Mouse (Mus musculus): ENCODE measurements around the gene Pank2. TPM values are rescaled to one million over a fixed set of nuclear protein-coding genes. Genes with fewer than 3 reads are reported as not detected.
"Not testable (repeated sequence)": the region's sequence is repeated elsewhere in the genome, so short reads cannot be mapped to it uniquely, and the experiment has no call there.

Gene Pank2
- polyA plus RNA-seq, 1 experiment from 2014 or later, result 20.4 TPM

DNA sequence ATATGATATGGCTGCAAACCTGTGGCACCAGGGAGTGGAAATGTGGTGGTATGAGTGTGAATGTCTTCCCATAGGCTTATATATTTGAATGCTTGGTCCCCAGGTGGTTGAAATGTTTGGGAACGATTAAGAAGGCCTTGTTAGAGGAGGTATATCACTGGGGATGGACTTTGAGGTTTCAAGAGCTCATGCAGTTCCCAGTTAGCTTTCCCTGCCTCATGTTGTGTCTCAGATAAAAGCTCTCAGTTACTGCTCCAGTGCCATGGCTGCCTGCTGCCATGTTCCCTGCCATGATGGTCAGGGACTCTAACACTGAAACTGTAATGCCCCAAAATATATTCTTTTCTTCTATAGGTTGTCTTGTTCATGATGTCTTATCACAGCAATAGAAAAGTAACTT lies 19.3 kb downstream of the Pank2 start:
- no peak for ATAC-seq
- Histone ChIP-seq H3K36me3 (ENCODE audit: control insufficient read depth, insufficient read depth, low read length) (peaks cover 5% of the 10 kb centered on the region; the same call in 1 of the 2 replicates), H3K4me1 (ENCODE audit: control insufficient read depth, insufficient read depth, low read length) (no peaks in the 10 kb centered on the region), H3K4me2 (ENCODE audit: low read depth, low read length) (no peak overlapping the region), H3K9me3 (ENCODE audit: control insufficient read depth, low read length) (no peaks in the 10 kb centered on the region), H3K27ac (ENCODE audit: low read length) (no peak overlapping the region), H3K4me3 (ENCODE audit: low read length) (no peak overlapping the region), H3K9ac (ENCODE audit: low read depth, low read length) (no peak overlapping the region), H3K27me3 (replicated peaks; ENCODE audit: control insufficient read depth, insufficient read depth, low read length) (no peaks in the 10 kb centered on the region)
- WGBS, result 86% methylated on average over 1 of the region's 1 CpGs

DNA sequence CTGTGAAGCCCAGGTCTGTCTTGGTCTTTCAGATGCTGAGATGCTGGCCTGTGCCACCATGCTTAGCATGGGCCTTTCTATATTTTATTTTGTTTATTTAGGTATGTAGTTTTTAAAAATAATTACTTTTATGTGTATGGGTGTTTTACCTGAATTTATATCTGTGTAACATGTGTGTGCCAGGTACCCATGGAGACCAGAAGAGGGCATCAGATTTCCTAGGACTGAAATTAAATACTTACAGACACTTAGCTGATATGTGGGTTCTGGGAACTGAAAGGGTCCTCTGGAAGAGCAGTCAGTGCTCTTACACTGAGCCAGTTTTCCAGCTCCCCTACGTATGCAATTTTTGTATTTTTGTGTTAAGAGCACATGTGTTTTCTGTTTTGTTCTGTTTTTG lies 24.0 kb downstream of the Pank2 start:
- Histone ChIP-seq H3K4me2 (ENCODE audit: low read depth, low read length) (no peak overlapping the region), H3K27me3 (replicated peaks; ENCODE audit: control insufficient read depth, insufficient read depth, low read length) (no peaks in the 10 kb centered on the region), H3K4me3 (ENCODE audit: low read length) (no peak overlapping the region), H3K4me1 (ENCODE audit: control insufficient read depth, insufficient read depth, low read length) (no peaks in the 10 kb centered on the region), H3K9ac (ENCODE audit: low read depth, low read length) (no peak overlapping the region), H3K9me3 (ENCODE audit: control insufficient read depth, low read length) (no peaks in the 10 kb centered on the region), H3K27ac (ENCODE audit: low read length) (no peak overlapping the region), H3K36me3 (ENCODE audit: control insufficient read depth, insufficient read depth, low read length) (peaks cover 3% of the 10 kb centered on the region; the same call in 1 of the 2 replicates)
- WGBS, result 95% methylated on average over 1 of the region's 1 CpGs
- ATAC-seq, result no peak

- Histone ChIP-seq H3K4me3 (ENCODE audit: low read length) (no peak overlapping the region), H3K9me3 (ENCODE audit: control insufficient read depth, low read length) (no peaks in the 10 kb centered on the region), H3K27me3 (replicated peaks; ENCODE audit: control insufficient read depth, insufficient read depth, low read length) (no peaks in the 10 kb centered on the region), H3K4me1 (ENCODE audit: control insufficient read depth, insufficient read depth, low read length) (no peaks in the 10 kb centered on the region), H3K4me2 (ENCODE audit: low read depth, low read length) (no peak overlapping the region), H3K9ac (ENCODE audit: low read depth, low read length) (no peak overlapping the region), H3K27ac (ENCODE audit: low read length) (no peak overlapping the region), H3K36me3 (ENCODE audit: control insufficient read depth, insufficient read depth, low read length) (peaks cover 8% of the 10 kb centered on the region)
- ATAC-seq, result no peak
Measured at GRCm38 (mm10) chr2:131290669-131291068, 28.4 kb downstream of the Pank2 start.

DNA sequence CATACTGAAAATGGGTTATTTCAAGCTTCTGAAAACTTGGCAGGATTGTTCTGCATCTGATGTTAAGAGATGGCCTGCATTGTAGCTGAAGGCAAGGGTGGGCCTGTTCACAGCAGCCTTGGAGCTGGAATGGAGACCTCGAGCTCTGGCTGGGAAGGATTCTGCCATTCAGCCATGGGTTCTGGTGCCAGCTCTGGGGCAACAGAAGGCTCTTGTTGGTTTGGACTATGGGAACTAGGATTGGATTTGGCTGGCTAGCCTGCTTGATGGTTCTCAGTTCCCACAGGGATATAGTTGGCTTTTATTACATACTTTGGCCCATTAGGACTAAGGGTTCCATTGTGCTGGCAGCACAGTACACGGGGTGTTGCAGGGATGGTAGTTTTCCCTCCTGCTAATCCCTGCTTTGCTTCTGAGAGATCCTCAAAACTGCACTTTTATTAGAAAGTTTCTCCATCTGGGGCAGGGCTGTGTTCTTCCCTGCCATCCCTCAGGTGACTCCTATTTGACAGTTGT lies 34.5 kb downstream of the Pank2 start:
- Histone ChIP-seq H3K4me2 (ENCODE audit: low read depth, low read length) (no peak overlapping the region), H3K27me3 (replicated peaks; ENCODE audit: control insufficient read depth, insufficient read depth, low read length) (no peaks in the 10 kb centered on the region), H3K27ac (ENCODE audit: low read length) (no peak overlapping the region), H3K4me3 (ENCODE audit: low read length) (no peak overlapping the region), H3K9me3 (ENCODE audit: control insufficient read depth, low read length) (no peaks in the 10 kb centered on the region), H3K9ac (ENCODE audit: low read depth, low read length) (no peak overlapping the region), H3K4me1 (ENCODE audit: control insufficient read depth, insufficient read depth, low read length) (no peaks in the 10 kb centered on the region), H3K36me3 (ENCODE audit: control insufficient read depth, insufficient read depth, low read length) (peaks cover 14% of the 10 kb centered on the region)
- WGBS, result 94% methylated on average over 2 of the region's 2 CpGs
- no peak for ATAC-seq

- WGBS, result 81% methylated on average over 7 of the region's 7 CpGs
- not testable (repeated sequence) for H3K27me3 ChIP-seq (replicated peaks; ENCODE audit: control insufficient read depth, insufficient read depth, low read length); H3K9ac ChIP-seq (ENCODE audit: low read depth, low read length); H3K4me1 ChIP-seq (ENCODE audit: control insufficient read depth, insufficient read depth, low read length); H3K4me2 ChIP-seq (ENCODE audit: low read depth, low read length); H3K9me3 ChIP-seq (ENCODE audit: control insufficient read depth, low read length); H3K4me3 ChIP-seq (ENCODE audit: low read length); ATAC-seq; H3K27ac ChIP-seq (ENCODE audit: low read length)
- H3K36me3 ChIP-seq (ENCODE audit: control insufficient read depth, insufficient read depth, low read length), result peaks cover 12% of the 10 kb centered on the region
Measured at GRCm38 (mm10) chr2:131298674-131299073, 36.4 kb downstream of the Pank2 start.

DNA sequence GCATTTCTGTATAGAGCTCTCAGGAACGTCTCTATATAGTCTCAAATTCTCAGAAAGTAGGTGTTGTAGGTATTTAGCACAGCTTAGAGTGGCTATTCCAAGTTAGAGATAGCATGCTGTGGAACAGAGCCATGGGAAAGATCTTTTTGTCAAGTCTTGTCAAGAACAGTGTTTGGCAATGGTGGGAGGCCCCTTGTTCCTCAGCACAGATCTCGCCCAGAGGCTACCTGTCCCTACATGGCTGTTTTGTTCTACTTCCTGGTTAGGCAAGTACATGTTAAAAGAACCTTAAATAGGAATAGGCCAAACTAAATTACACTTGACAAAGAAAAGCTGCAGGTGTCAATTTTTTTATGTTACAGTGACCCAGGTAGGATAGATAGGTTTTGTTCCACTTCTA lies 38.2 kb downstream of the Pank2 start:
- H3K9ac ChIP-seq (ENCODE audit: low read depth, low read length), result no peak overlapping the region
- no peaks in the 10 kb centered on the region for H3K9me3 ChIP-seq (ENCODE audit: control insufficient read depth, low read length)
- ATAC-seq, result no peak
- no peak overlapping the region for H3K4me2 ChIP-seq (ENCODE audit: low read depth, low read length)
- no peaks in the 10 kb centered on the region for H3K27me3 ChIP-seq (replicated peaks; ENCODE audit: control insufficient read depth, insufficient read depth, low read length)
- WGBS, result 87% methylated on average over 2 of the region's 2 CpGs
- no peak overlapping the region for H3K4me3 ChIP-seq (ENCODE audit: low read length)
- H3K4me1 ChIP-seq (ENCODE audit: control insufficient read depth, insufficient read depth, low read length), result no peaks in the 10 kb centered on the region
- no peak overlapping the region for H3K27ac ChIP-seq (ENCODE audit: low read length)
- H3K36me3 ChIP-seq (ENCODE audit: control insufficient read depth, insufficient read depth, low read length), result peaks cover 11% of the 10 kb centered on the region

GRCm38 (mm10) chr2:131301635-131302034 lies 39.3 kb downstream of the Pank2 start:
- no peak overlapping the region for H3K9ac ChIP-seq (ENCODE audit: low read depth, low read length)
- H3K36me3 ChIP-seq (ENCODE audit: control insufficient read depth, insufficient read depth, low read length), result peaks cover 4% of the 10 kb centered on the region
- no peaks in the 10 kb centered on the region for H3K9me3 ChIP-seq (ENCODE audit: control insufficient read depth, low read length)
- H3K4me1 ChIP-seq (ENCODE audit: control insufficient read depth, insufficient read depth, low read length), result no peaks in the 10 kb centered on the region
- H3K4me3 ChIP-seq (ENCODE audit: low read length), result no peak overlapping the region
- no peaks in the 10 kb centered on the region for H3K27me3 ChIP-seq (replicated peaks; ENCODE audit: control insufficient read depth, insufficient read depth, low read length)
- H3K27ac ChIP-seq (ENCODE audit: low read length), result no peak overlapping the region
- no peak for ATAC-seq
- no peak overlapping the region for H3K4me2 ChIP-seq (ENCODE audit: low read depth, low read length)

DNA sequence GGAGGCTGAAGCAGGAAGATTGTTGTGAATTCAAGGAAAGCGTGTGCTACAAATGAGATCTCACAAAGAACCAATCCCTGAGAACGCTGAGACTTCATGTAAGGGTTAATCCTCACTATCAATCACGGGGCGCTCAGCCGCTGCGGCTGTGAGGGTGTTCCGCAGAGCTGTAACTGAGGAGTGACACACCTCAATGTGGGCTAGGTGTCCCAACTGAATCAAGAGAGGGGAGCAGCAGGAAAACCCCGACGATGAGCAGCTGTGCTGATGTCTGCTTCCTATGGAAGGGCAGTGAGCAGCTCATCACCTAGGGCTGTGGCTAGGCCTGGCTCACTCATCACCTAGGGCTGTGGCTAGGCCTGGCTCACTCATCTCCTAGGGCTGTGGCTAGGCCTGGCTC lies 42.2 kb downstream of the Pank2 start:
- 75% methylated on average over 9 of the region's 9 CpGs for WGBS
- no peaks in the 10 kb centered on the region for H3K4me1 ChIP-seq (ENCODE audit: control insufficient read depth, insufficient read depth, low read length)
- no peak overlapping the region for H3K4me2 ChIP-seq (ENCODE audit: low read depth, low read length)
- H3K4me3 ChIP-seq (ENCODE audit: low read length), result no peak overlapping the region
- H3K9me3 ChIP-seq (ENCODE audit: control insufficient read depth, low read length), result no peaks in the 10 kb centered on the region
- ATAC-seq, result no peak
- H3K27ac ChIP-seq (ENCODE audit: low read length), result no peak overlapping the region
- H3K36me3 ChIP-seq (ENCODE audit: control insufficient read depth, insufficient read depth, low read length), result no peaks in the 10 kb centered on the region
- H3K9ac ChIP-seq (ENCODE audit: low read depth, low read length), result no peak overlapping the region
- no peaks in the 10 kb centered on the region for H3K27me3 ChIP-seq (replicated peaks; ENCODE audit: control insufficient read depth, insufficient read depth, low read length)

DNA sequence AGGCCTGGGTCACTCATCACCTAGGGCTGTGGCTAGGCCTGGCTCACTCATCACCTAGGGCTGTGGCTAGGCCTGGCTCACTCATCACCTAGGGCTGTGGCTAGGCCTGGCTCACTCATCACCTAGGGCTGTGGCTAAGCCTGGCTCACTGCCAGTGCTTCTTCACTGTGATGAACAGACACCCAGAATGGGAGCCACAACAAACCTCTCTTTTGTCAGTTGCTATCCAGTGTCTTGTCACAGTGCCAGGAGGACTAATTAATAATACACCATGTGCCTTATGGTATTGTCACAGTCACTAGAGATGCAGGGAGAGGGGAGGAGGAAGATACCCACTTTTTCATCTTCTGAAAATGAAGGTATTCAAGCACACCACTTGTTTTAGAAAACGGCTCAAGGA lies 42.9 kb downstream of the Pank2 start:
- not testable (repeated sequence) for H3K27me3 ChIP-seq (replicated peaks; ENCODE audit: control insufficient read depth, insufficient read depth, low read length)

DNA sequence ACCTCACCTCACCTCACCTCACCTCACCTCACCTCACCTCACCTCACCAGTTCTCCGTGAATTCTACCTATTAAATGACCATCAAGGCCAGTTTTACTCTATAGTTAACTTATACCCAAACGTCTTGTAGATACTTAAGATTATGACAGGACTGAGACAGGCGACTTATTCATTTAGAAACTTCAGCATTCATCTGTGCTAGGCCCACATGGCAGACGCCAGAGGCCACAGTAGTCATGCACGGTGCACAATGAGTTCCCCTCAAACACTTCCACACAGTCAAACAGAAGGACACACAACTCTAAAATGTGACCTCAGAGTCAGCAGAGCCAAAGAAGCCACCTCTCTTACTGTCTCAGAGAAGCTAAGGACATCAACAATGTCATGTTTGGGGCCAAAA lies 45.1 kb downstream of the Pank2 start:
- no peaks in the 10 kb centered on the region for H3K4me1 ChIP-seq (ENCODE audit: control insufficient read depth, insufficient read depth, low read length)
- ATAC-seq, result no peak
- no peaks in the 10 kb centered on the region for H3K36me3 ChIP-seq (ENCODE audit: control insufficient read depth, insufficient read depth, low read length)
- no peak overlapping the region for H3K9ac ChIP-seq (ENCODE audit: low read depth, low read length)
- H3K4me3 ChIP-seq (ENCODE audit: low read length), result no peak overlapping the region
- WGBS, result 81% methylated on average over 5 of the region's 5 CpGs
- no peaks in the 10 kb centered on the region for H3K9me3 ChIP-seq (ENCODE audit: control insufficient read depth, low read length)
- H3K27ac ChIP-seq (ENCODE audit: low read length), result no peak overlapping the region
- no peak overlapping the region for H3K4me2 ChIP-seq (ENCODE audit: low read depth, low read length)
- no peaks in the 10 kb centered on the region for H3K27me3 ChIP-seq (replicated peaks; ENCODE audit: control insufficient read depth, insufficient read depth, low read length)

More for the DNA sequence above, 42.9 kb downstream of the Pank2 start:
- not testable (repeated sequence) for H3K27ac ChIP-seq (ENCODE audit: low read length); H3K4me1 ChIP-seq (ENCODE audit: control insufficient read depth, insufficient read depth, low read length); H3K4me3 ChIP-seq (ENCODE audit: low read length); H3K4me2 ChIP-seq (ENCODE audit: low read depth, low read length); H3K9ac ChIP-seq (ENCODE audit: low read depth, low read length); ATAC-seq; H3K36me3 ChIP-seq (ENCODE audit: control insufficient read depth, insufficient read depth, low read length); H3K9me3 ChIP-seq (ENCODE audit: control insufficient read depth, low read length)
- 89% methylated on average over 1 of the region's 1 CpGs for WGBS
